Mouse (Mus musculus) frontal cortex, postnatal 36 days (tissue): ENCODE measurements at regions not wholly inside any gene's neighbourhood (a gene's known extent, or its start where the extent isn't known, plus 50 kb on each side); places are given as distances from the start of the nearest gene placed in this dataset.

Experiments used
- DNase-seq, 2 experiments: peaks; one replicate each; pipeline ENCODE4 v3.0.0; 2022; ENCODE audit warnings: low spot score in 2 of 2

- no peak for DNase-seq
These were observed 155.8 kb downstream of the Insig2 start for GRCm38 (mm10) chr1:121176541-121176940.

GRCm38 (mm10) chr1:121177136-121177907 is 155.1 kb downstream of the Insig2 start:
- no peak for DNase-seq

- DNase-seq = no peak
These were observed 154.5 kb downstream of the Insig2 start for GRCm38 (mm10) chr1:121177908-121178311.

- DNase-seq = no peak
These were observed 153.7 kb downstream of the Insig2 start for GRCm38 (mm10) chr1:121178611-121179245.

GRCm38 (mm10) chr1:121180273-121181030 is 151.9 kb downstream of the Insig2 start:
- peak; percentile 78 to 89 for DNase-seq

GRCm38 (mm10) chr1:121188895-121189294 is 143.5 kb downstream of the Insig2 start:
- no peak for DNase-seq

GRCm38 (mm10) chr1:121194800-121195199 is 137.6 kb downstream of the Insig2 start:
- DNase-seq = no peak

GRCm38 (mm10) chr1:121215843-121216242 is 116.5 kb downstream of the Insig2 start:
- DNase-seq = peak in 1 of 2 experiments; percentile 12

GRCm38 (mm10) chr1:121224250-121224649 is 108.1 kb downstream of the Insig2 start:
- DNase-seq = no peak

- no peak for DNase-seq
These were observed 105.7 kb downstream of the Insig2 start for GRCm38 (mm10) chr1:121226466-121227232.

- DNase-seq = no peak
These were observed 105.2 kb downstream of the Insig2 start for GRCm38 (mm10) chr1:121227233-121227594.

- DNase-seq = no peak
These were observed 88.8 kb downstream of the Insig2 start for GRCm38 (mm10) chr1:121243576-121243975.

GRCm38 (mm10) chr1:121247556-121247955 is 84.8 kb downstream of the Insig2 start:
- DNase-seq = peak in 1 of 2 experiments; percentile 8

- no peak for DNase-seq
These were observed 83.3 kb downstream of the Insig2 start for GRCm38 (mm10) chr1:121249081-121249480.

- DNase-seq = no peak
These were observed 81.7 kb downstream of the Insig2 start for GRCm38 (mm10) chr1:121250686-121251085.

GRCm38 (mm10) chr1:121252056-121252455 is 80.3 kb downstream of the Insig2 start:
- DNase-seq = no peak

- no peak for DNase-seq
These were observed 78.2 kb downstream of the Insig2 start for GRCm38 (mm10) chr1:121254196-121254595.
